Mouse (Mus musculus) CH12.LX (cell line): Measurements from ENCODE around the gene Hoxd3. TPM values are rescaled to one million over a fixed set of nuclear protein-coding genes. Genes with fewer than 3 reads are reported as not detected.

Experiments used
- DNase-seq: peaks from one replicate; pipeline ENCODE4 v3.0.0-alpha.2; 2013; ENCODE audit errors: extremely low read depth
- H3K27ac ChIP-seq: 2 replicates; pipeline ENCODE4 v1.5.1; 2012; ENCODE audit warnings: low read depth, mild to moderate bottlenecking, control low read depth, moderate library complexity; ENCODE audit not compliant: insufficient read depth
- H3K27me3 ChIP-seq: replicated peaks from 2 replicates; pipeline ENCODE3; 2012; ENCODE audit warnings: inconsistent platforms
- H3K36me3 ChIP-seq, 2 experiments: replicated peaks in 1 of 2; 2 replicates each; pipeline versions ENCODE3 to v1.6.1; 2012; ENCODE audit warnings: inconsistent platforms in 1 of 2, low read length in 1 of 2, mild to moderate bottlenecking in 1 of 2, mixed read lengths in 1 of 2, moderate library complexity in 1 of 2; ENCODE audit not compliant: control insufficient read depth in 1 of 2, insufficient read depth in 1 of 2
- H3K4me1 ChIP-seq, 2 experiments: 2 replicates each; pipeline ENCODE4 v1.6.1; 2012; ENCODE audit warnings: inconsistent platforms in 1 of 2, moderate library complexity in 1 of 2; ENCODE audit not compliant: insufficient read depth in 2 of 2, control insufficient read depth in 1 of 2
- H3K4me2 ChIP-seq: 2 replicates; pipeline ENCODE4 v1.6.1; 2012; ENCODE audit warnings: low read depth, mild to moderate bottlenecking, control low read depth; ENCODE audit not compliant: poor library complexity, insufficient read depth, severe bottlenecking
- H3K4me3 ChIP-seq, 3 experiments: fragments of 150-350 bp in 1 of 3; sonication (generic) in 1 of 3; replicated peaks in 1 of 3; 2 replicates each; pipeline versions ENCODE3 to v1.5.1; 2011 to 2012; ENCODE audit warnings: low read depth in 2 of 3, low read length in 2 of 3, mild to moderate bottlenecking in 2 of 3, moderate library complexity in 2 of 3, control low read depth in 1 of 3, improper control_type of control experiment in 1 of 3, inconsistent platforms in 1 of 3, mixed read lengths in 1 of 3; ENCODE audit not compliant: poor library complexity in 1 of 3
- H3K79me2 ChIP-seq: replicated peaks from 2 replicates; pipeline ENCODE4 v1.6.1; 2012; ENCODE audit warnings: mild to moderate bottlenecking, moderate library complexity; ENCODE audit not compliant: control insufficient read depth, poor library complexity, insufficient read depth, severe bottlenecking; ENCODE audit errors: extremely low read depth
- H3K9ac ChIP-seq: 2 replicates; pipeline ENCODE4 v1.6.1; 2012; ENCODE audit warnings: low read depth, mild to moderate bottlenecking, control low read depth, moderate library complexity; ENCODE audit not compliant: insufficient read depth
- H3K9me3 ChIP-seq: replicated peaks from 2 replicates; pipeline ENCODE3; 2012; ENCODE audit warnings: low read length, inconsistent platforms, mixed read lengths
- BHLHE40 ChIP-seq: IDR thresholded peaks from 2 replicates; pipeline ENCODE4 v1.6.1; 2011; ENCODE audit warnings: mild to moderate bottlenecking, low read depth, low read length, improper control_type of control experiment
- CHD2 ChIP-seq: IDR thresholded peaks from 2 replicates; pipeline ENCODE4 v1.6.1; 2011; ENCODE audit warnings: low read length, improper control_type of control experiment
- E2F4 ChIP-seq: IDR thresholded peaks from 2 replicates; pipeline ENCODE4 v1.6.1; 2011; ENCODE audit warnings: low read depth, low read length, improper control_type of control experiment; ENCODE audit not compliant: insufficient replicate concordance
- ELF1 ChIP-seq: IDR thresholded peaks from 2 replicates; pipeline ENCODE4 v1.6.1; 2014; ENCODE audit warnings: low read depth, mild to moderate bottlenecking, inconsistent platforms, low read length, improper control_type of control experiment
- EP300 ChIP-seq: IDR thresholded peaks from 2 replicates; pipeline ENCODE4 v1.6.1; 2011; ENCODE audit warnings: low read length, improper control_type of control experiment
- ETS1 ChIP-seq: conservative IDR thresholded peaks from 2 replicates; pipeline ENCODE4 v1.6.1; 2012; ENCODE audit warnings: low read depth, mild to moderate bottlenecking, inconsistent platforms, low read length, improper control_type of control experiment, moderate library complexity
- GABPA ChIP-seq: IDR thresholded peaks from 2 replicates; pipeline ENCODE4 v1.6.1; 2012; ENCODE audit warnings: low read depth, low read length, improper control_type of control experiment, inconsistent platforms; ENCODE audit not compliant: insufficient replicate concordance
- HCFC1 ChIP-seq: IDR thresholded peaks from 2 replicates; pipeline ENCODE4 v1.6.1; 2012; ENCODE audit warnings: low read depth, mild to moderate bottlenecking, inconsistent platforms, low read length, improper control_type of control experiment
- JUN ChIP-seq: IDR thresholded peaks from 2 replicates; pipeline ENCODE4 v1.6.1; 2011; ENCODE audit warnings: low read depth, mild to moderate bottlenecking, low read length, improper control_type of control experiment, moderate library complexity; ENCODE audit not compliant: insufficient read depth
- JUND ChIP-seq: conservative IDR thresholded peaks from 2 replicates; pipeline ENCODE4 v1.6.1; 2011; ENCODE audit warnings: low read depth, low read length, improper control_type of control experiment
- KAT2A ChIP-seq: IDR thresholded peaks from 2 replicates; pipeline ENCODE4 v1.6.1; 2012; ENCODE audit warnings: low read length, improper control_type of control experiment, inconsistent platforms; ENCODE audit not compliant: insufficient replicate concordance
- MAX ChIP-seq: IDR thresholded peaks from 2 replicates; pipeline ENCODE4 v1.6.1; 2011; ENCODE audit warnings: low read length, improper control_type of control experiment
- MEF2A ChIP-seq: IDR thresholded peaks from 2 replicates; pipeline ENCODE4 v1.6.1; 2014; ENCODE audit warnings: low read depth, mild to moderate bottlenecking, inconsistent platforms, low read length, improper control_type of control experiment, borderline replicate concordance
- MXI1 ChIP-seq: IDR thresholded peaks from 2 replicates; pipeline ENCODE4 v1.6.1; 2011; ENCODE audit warnings: mild to moderate bottlenecking, low read depth, low read length, improper control_type of control experiment
- NELFE ChIP-seq: IDR thresholded peaks from 2 replicates; pipeline ENCODE4 v1.6.1; 2011; ENCODE audit warnings: low read depth, low read length, improper control_type of control experiment
- POLR2A ChIP-seq: IDR thresholded peaks from 2 replicates; pipeline ENCODE4 v1.6.1; 2011; ENCODE audit warnings: low read depth, mild to moderate bottlenecking, improper control_type of control experiment, low read length
- POLR2AphosphoS2 ChIP-seq: IDR thresholded peaks from 2 replicates; pipeline ENCODE4 v1.6.1; 2011; ENCODE audit warnings: low read depth, low read length, improper control_type of control experiment
- RAD21 ChIP-seq: IDR thresholded peaks from 2 replicates; pipeline ENCODE4 v1.6.1; 2011; ENCODE audit warnings: low read depth, mild to moderate bottlenecking, low read length, improper control_type of control experiment, moderate library complexity
- SMC3 ChIP-seq: IDR thresholded peaks from 2 replicates; pipeline ENCODE4 v1.6.1; 2011; ENCODE audit warnings: low read depth, low read length, improper control_type of control experiment
- TBP ChIP-seq: conservative IDR thresholded peaks from 2 replicates; pipeline ENCODE4 v1.6.1; 2011; ENCODE audit warnings: low read depth, low read length, improper control_type of control experiment
- TCF12 ChIP-seq: IDR thresholded peaks from 2 replicates; pipeline ENCODE4 v1.6.1; 2014; ENCODE audit warnings: low read depth, mild to moderate bottlenecking, inconsistent platforms, low read length, improper control_type of control experiment
- USF2 ChIP-seq: conservative IDR thresholded peaks from 2 replicates; pipeline ENCODE4 v1.6.1; 2011; ENCODE audit warnings: low read depth, low read length, improper control_type of control experiment
- ZC3H11A ChIP-seq: IDR thresholded peaks from 2 replicates; pipeline ENCODE4 v1.6.1; 2012; ENCODE audit warnings: low read depth, mild to moderate bottlenecking, inconsistent platforms, low read length, improper control_type of control experiment
- ZNF384 ChIP-seq: IDR thresholded peaks from 2 replicates; pipeline ENCODE4 v1.6.1; 2012; ENCODE audit warnings: low read depth, low read length, improper control_type of control experiment, inconsistent platforms
- dilution Hi-C: fragments of 300-500 bp; cut with MboI; formaldehyde crosslinking; loops from 2 replicates; pipeline ENCODE4 v1.14.3; 2020; ENCODE audit warnings: low sequenced_read_pairs; ENCODE audit not compliant: extremely low pct_unique_long_range_greater_than_20kb, extremely low pct_ligation_motif_present
- in situ Hi-C: fragments of 300-500 bp; cut with MboI; formaldehyde crosslinking; loops from 3 replicates; pipeline ENCODE4 v1.14.3; 2019; ENCODE audit warnings: low sequenced_read_pairs, low pct_ligation_motif_present, low pct_unique_long_range_greater_than_20kb, mixed read lengths
- polyA plus RNA-seq: library from polyadenylated mRNA; unstranded; fragments of >175 nt; gene quantifications from 2 replicates; pipeline ENCODE4 v1.2.1, GENCODE M21; 2012; ENCODE audit warnings: low read depth; ENCODE audit not compliant: insufficient read length
- total RNA-seq, 2 experiments: library from RNA; depleted of rRNA; stranded (reverse); fragments of 300-350 nt in 1 of 2; fragments of >200 nt in 1 of 2; gene quantifications; 2 replicates each; pipeline ENCODE4 v1.2.3; 2012 to 2014

Gene Hoxd3
- total and polyA plus RNA-seq, 3 experiments = 0.12 to 1.1 TPM; not detected in 1

DNA sequence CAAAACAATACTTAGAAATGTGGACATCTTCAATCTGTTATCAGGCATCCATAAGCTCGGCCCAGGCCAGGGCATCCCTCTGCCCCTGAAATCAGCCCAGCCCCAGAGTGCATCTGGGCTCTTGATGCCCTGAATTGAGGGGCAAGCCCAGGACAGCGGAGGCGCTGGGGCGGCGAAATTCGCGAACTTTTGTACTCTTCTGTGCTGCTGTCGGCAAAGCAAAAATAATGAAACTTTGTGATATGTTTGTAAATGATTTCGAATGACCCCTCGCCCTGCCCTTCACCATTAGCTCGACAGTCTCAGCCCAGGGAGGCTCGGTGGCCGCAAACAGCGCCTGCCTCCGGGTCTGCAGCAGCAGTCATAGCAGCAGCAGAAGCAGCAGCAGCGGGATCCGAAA, 13.4 kb downstream of the Hoxd3 start:
- dilution Hi-C loops = no loop called here
- Histone ChIP-seq H3K79me2 (peaks cover 60% of the 10 kb centered on the region), H3K36me3 (peaks cover 28 to 32% of the 10 kb centered on the region in 2 experiments), H3K4me1 (peaks cover 10 to 55% of the 10 kb centered on the region in 2 experiments), H3K9ac (peak overlapping the region; percentile 71), H3K4me3 (peak overlapping the region; percentile 61 to 96 (median 66)), H3K27me3 (no peaks in the 10 kb centered on the region), H3K27ac (peak overlapping the region; percentile 56; the same call in 1 of the 2 replicates), H3K9me3 (peaks cover 6% of the 10 kb centered on the region), H3K4me2 (peak overlapping the region; percentile 86; the same call in 1 of the 2 replicates)
- no peak for TF ChIP-seq RAD21
- no peak for TF ChIP-seq TBP
- TF ChIP-seq MXI1 = no peak
- no peak for TF ChIP-seq ELF1
- no peak for TF ChIP-seq EP300
- no peak for TF ChIP-seq NELFE
- no peak for TF ChIP-seq POLR2AphosphoS2
- TF ChIP-seq GABPA = no peak
- TF ChIP-seq ETS1 = no peak
- no peak for TF ChIP-seq KAT2A
- no peak for TF ChIP-seq JUN
- no peak for TF ChIP-seq ZC3H11A
- TF ChIP-seq MAX = no peak
- in situ Hi-C loops = loop anchor here (10.0 kb wide), 1 partner anchor 330 kb away; no protein-coding TSS in a partner anchor
- DNase-seq = no peak

DNA sequence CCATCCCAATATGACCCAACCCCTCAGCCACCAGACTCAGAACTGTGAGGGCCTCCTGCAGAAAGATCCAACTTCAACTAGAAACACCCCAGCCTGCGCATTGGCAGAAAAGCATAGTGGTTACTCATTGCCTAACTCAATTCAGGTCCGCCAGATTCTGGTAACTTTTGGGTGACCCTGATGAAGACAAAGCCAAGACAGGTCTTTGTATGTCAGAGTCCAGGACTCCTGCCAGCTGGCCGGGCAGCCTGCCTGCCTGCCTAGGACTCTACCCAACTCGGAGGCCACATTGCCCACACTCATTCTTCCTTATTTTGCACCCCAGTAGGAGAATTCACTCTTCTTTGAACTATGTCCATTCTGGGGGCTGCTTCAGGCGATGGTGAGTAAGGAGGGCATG, 14.8 kb downstream of the Hoxd3 start, which contains the start of gene Gm28230:
Gene Gm28230, plus strand, starts transcription at position 178 of the 400 bp plus-strand sequence.
- H3K79me2 ChIP-seq = peaks cover 65% of the 10 kb centered on the region
- in situ Hi-C loops (loop anchor here (10.0 kb wide), 1 partner anchor 328 kb away; no protein-coding TSS in a partner anchor), dilution Hi-C loops (no loop called here)
- H3K4me2 ChIP-seq = peak within 1 kb of the TSS; percentile 86
- H3K27me3 ChIP-seq = no peaks in the 10 kb centered on the region
- TF ChIP-seq HCFC1 (no peak), E2F4 (no peak), JUND (no peak), USF2 (no peak), ETS1 (no peak), BHLHE40 (no peak), ZC3H11A (no peak), NELFE (no peak), CHD2 (no peak), MEF2A (no peak), TCF12 (no peak), GABPA (no peak), MXI1 (no peak), POLR2A (no peak), ZNF384 (no peak), SMC3 (no peak)
- peaks cover 28 to 32% of the 10 kb centered on the region in 2 experiments for H3K36me3 ChIP-seq
- H3K4me3 ChIP-seq = peak within 1 kb of the TSS; percentile 5 to 66 (median 8)
- DNase-seq = no peak
- H3K27ac ChIP-seq = no peak within 1 kb of the TSS
- H3K9ac ChIP-seq = peak within 1 kb of the TSS; percentile 71
- H3K4me1 ChIP-seq = peaks cover 4 to 55% of the 10 kb centered on the region in 2 experiments; a peak in 2 of 4 replicates
- peaks cover 6% of the 10 kb centered on the region for H3K9me3 ChIP-seq
